Mouse (Mus musculus): ENCODE data around the gene Pjvk.

- TF ChIP-seq POLR2AphosphoS2 (IDR thresholded peaks at IDR 0.05; ENCODE audit: insufficient read length, low read depth) (no peak), POLR2A (IDR thresholded peaks at IDR 0.05; ENCODE audit: insufficient read length, low read depth) (no peak), USF1 (IDR thresholded peaks at IDR 0.05; ENCODE audit: low read depth) (no peak), TCF12 (IDR thresholded peaks at IDR 0.05; ENCODE audit: insufficient read depth, poor library complexity, severe bottlenecking) (no peak), CEBPB (IDR thresholded peaks at IDR 0.05; ENCODE audit: insufficient read depth, poor library complexity, severe bottlenecking) (no peak), E2F4 (IDR thresholded peaks at IDR 0.05; ENCODE audit: insufficient read depth) (no peak), REST (IDR thresholded peaks at IDR 0.05; ENCODE audit: insufficient read depth, insufficient read length) (no peak), TCF3 (IDR thresholded peaks at IDR 0.05; ENCODE audit: insufficient read length, low read depth) (no peak)
These were observed 38.7 kb downstream of the Pjvk start for GRCm38 (mm10) chr2:76686986-76687385.
